Mouse (Mus musculus): ENCODE measurements at regions not wholly inside any gene's neighbourhood (a gene's known extent, or its start where the extent isn't known, plus 50 kb on each side); places are given as distances from the start of the nearest gene placed in this dataset.

GRCm38 (mm10) chr1:51697265-51698192, 218.3 kb downstream of the Myo1b start:
- DNase-seq (ENCODE audit: low spot score) = peak; percentile 46

GRCm38 (mm10) chr1:51696471-51696870, 218.2 kb upstream of the Nabp1 start:
- no peak for DNase-seq (ENCODE audit: low spot score)

GRCm38 (mm10) chr1:51690878-51691277, 212.7 kb upstream of the Nabp1 start:
- no peak for DNase-seq (ENCODE audit: low spot score)

- DNase-seq (ENCODE audit: low spot score) = no peak
Observed at GRCm38 (mm10) chr1:51689461-51690223, 211.4 kb upstream of the Nabp1 start.

GRCm38 (mm10) chr1:51688946-51689345, 210.7 kb upstream of the Nabp1 start:
- DNase-seq (ENCODE audit: low spot score) = no peak

- DNase-seq (ENCODE audit: low spot score) = no peak
Observed at GRCm38 (mm10) chr1:51688224-51688545, 210.0 kb upstream of the Nabp1 start.

GRCm38 (mm10) chr1:51687484-51688223, 209.4 kb upstream of the Nabp1 start:
- no peak for DNase-seq (ENCODE audit: low spot score)

- no peak for DNase-seq (ENCODE audit: low spot score)
Observed at GRCm38 (mm10) chr1:51686759-51687158, 208.5 kb upstream of the Nabp1 start.

- no peak for DNase-seq (ENCODE audit: low spot score)
Observed at GRCm38 (mm10) chr1:51682273-51682672, 204.0 kb upstream of the Nabp1 start.

GRCm38 (mm10) chr1:51681872-51682271, 203.6 kb upstream of the Nabp1 start:
- no peak for DNase-seq (ENCODE audit: low spot score)

- no peak for DNase-seq (ENCODE audit: low spot score)
Observed at GRCm38 (mm10) chr1:51680725-51681124, 202.5 kb upstream of the Nabp1 start.

- DNase-seq (ENCODE audit: low spot score) = no peak
Observed at GRCm38 (mm10) chr1:51678290-51678928, 200.2 kb upstream of the Nabp1 start.

GRCm38 (mm10) chr1:51677802-51678201, 199.6 kb upstream of the Nabp1 start:
- DNase-seq (ENCODE audit: low spot score) = no peak

- no peak for DNase-seq (ENCODE audit: low spot score)
Observed at GRCm38 (mm10) chr1:51671691-51672090, 193.5 kb upstream of the Nabp1 start.

GRCm38 (mm10) chr1:51671287-51671686, 193.1 kb upstream of the Nabp1 start:
- no peak for DNase-seq (ENCODE audit: low spot score)

GRCm38 (mm10) chr1:51670009-51670408, 191.8 kb upstream of the Nabp1 start:
- DNase-seq (ENCODE audit: low spot score) = no peak

- peak; percentile 22 for DNase-seq (ENCODE audit: low spot score)
Observed at GRCm38 (mm10) chr1:51668881-51669280, 190.7 kb upstream of the Nabp1 start.

GRCm38 (mm10) chr1:51660531-51660930, 182.3 kb upstream of the Nabp1 start:
- no peak for DNase-seq (ENCODE audit: low spot score)

- DNase-seq (ENCODE audit: low spot score) = no peak
Observed at GRCm38 (mm10) chr1:51657203-51657602, 179.0 kb upstream of the Nabp1 start.

GRCm38 (mm10) chr1:51650653-51650995, 172.4 kb upstream of the Nabp1 start:
- DNase-seq (ENCODE audit: low spot score) = no peak

GRCm38 (mm10) chr1:51649963-51650652, 171.9 kb upstream of the Nabp1 start:
- DNase-seq (ENCODE audit: low spot score) = peak; percentile 41
